Mouse (Mus musculus): ENCODE measurements around the gene Igfals. TPM values are rescaled to one million over a fixed set of nuclear protein-coding genes. Genes with fewer than 3 reads are reported as not detected.

The Igfals gene
- 0.12 and 0.24 TPM in 2 replicates for polyA plus RNA-seq (2016; fragmentation: Nextera tagmentation; extraction: Ambion mirVana)

DNA sequence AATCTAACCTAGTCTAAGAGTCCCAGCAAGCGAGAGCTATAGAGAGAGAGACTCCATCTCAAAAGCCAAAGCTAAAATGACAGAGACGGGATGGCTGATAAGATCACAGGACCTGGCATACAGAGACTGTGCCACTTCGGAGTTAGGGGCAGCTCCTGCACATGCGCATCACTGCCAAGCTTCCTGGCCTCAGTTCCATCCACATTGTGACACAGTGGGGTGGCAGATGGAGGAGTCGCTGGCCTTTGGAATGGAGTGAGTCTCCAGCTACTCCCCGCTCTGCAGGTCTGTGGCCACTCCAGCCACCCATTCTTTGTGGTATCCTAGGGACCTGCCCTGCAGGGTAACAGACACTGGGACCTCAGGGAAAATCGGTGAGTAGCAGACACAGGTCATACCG is at the start of gene Igfals:
Igfals (plus strand) TSS at position 222 of the 400 bp plus-strand sequence.
- H3K27ac ChIP-seq (ENCODE audit: poor library complexity, severe bottlenecking) = no peak within 1 kb of the TSS
- no peak within 1 kb of the TSS for H3K4me2 ChIP-seq
- no peak for ATAC-seq (ENCODE audit: insufficient number of reproducible peaks, low FRiP score)
- no peak within 1 kb of the TSS for H3K4me3 ChIP-seq
- no peaks in the 10 kb centered on the region for H3K9me3 ChIP-seq (replicated peaks)
- peaks cover 29% of the 10 kb centered on the region for H3K36me3 ChIP-seq
- no peaks in the 10 kb centered on the region for H3K27me3 ChIP-seq (replicated peaks)
- H3K9ac ChIP-seq = no peak within 1 kb of the TSS
- 87% methylated on average over 8 of the region's 8 CpGs for WGBS
- no peaks in the 10 kb centered on the region for H3K4me1 ChIP-seq (replicated peaks)

DNA sequence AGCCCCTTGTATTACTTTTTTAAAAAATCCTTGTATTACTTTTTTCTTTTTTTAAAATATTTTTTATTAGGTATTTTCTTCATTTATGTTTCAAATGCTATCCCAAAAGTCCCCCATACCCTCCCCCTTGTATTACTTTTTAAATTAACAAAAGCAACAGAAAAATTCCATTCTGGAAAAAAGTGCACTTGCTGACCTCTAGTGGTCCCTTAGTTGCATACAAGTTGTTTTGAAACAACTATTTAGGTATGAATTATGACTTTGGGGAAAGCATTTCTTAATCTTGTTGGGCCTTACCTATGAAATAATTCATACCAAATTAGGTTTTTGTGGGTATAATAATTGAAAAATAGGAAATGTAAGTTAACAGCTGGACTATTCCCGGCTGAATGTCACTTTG is 48.3 kb upstream of the Igfals start:
- ATAC-seq (ENCODE audit: insufficient number of reproducible peaks, low FRiP score) = no peak
- Histone ChIP-seq H3K9me3 (replicated peaks) (no peaks in the 10 kb centered on the region), H3K4me1 (replicated peaks) (no peaks in the 10 kb centered on the region), H3K27me3 (replicated peaks) (peaks cover 19% of the 10 kb centered on the region), H3K4me3 (no peak overlapping the region), H3K27ac (ENCODE audit: poor library complexity, severe bottlenecking) (no peak overlapping the region), H3K4me2 (no peak overlapping the region), H3K36me3 (no peaks in the 10 kb centered on the region), H3K9ac (no peak overlapping the region)
- 26% methylated on average over 1 of the region's 1 CpGs for WGBS

DNA sequence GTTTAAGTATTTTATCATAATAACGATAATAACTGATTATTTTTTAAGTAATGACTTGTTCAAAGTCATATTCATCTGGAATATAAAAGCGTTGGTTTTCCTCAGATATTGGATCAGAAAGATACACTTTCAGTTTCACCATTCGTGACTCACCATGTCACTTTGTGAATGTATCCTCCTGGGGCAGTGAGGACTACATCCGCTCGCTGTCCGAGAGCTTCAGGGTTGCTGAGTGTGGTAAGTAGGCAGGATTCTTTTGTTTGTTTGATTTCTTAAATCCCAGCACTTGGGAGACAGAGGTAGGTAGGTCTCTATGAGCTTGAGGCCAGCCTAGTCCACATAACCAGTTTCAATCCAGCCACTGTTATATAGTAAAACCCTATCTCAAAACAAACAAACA is 47.6 kb upstream of the Igfals start:
- H3K9ac ChIP-seq = no peak overlapping the region
- H3K36me3 ChIP-seq = no peaks in the 10 kb centered on the region
- no peaks in the 10 kb centered on the region for H3K4me1 ChIP-seq (replicated peaks)
- no peak overlapping the region for H3K27ac ChIP-seq (ENCODE audit: poor library complexity, severe bottlenecking)
- H3K4me3 ChIP-seq = no peak overlapping the region
- H3K9me3 ChIP-seq (replicated peaks) = no peaks in the 10 kb centered on the region
- ATAC-seq (ENCODE audit: insufficient number of reproducible peaks, low FRiP score) = no peak
- WGBS = 44% methylated on average over 6 of the region's 6 CpGs
- H3K4me2 ChIP-seq = no peak overlapping the region
- H3K27me3 ChIP-seq (replicated peaks) = peaks cover 16% of the 10 kb centered on the region

DNA sequence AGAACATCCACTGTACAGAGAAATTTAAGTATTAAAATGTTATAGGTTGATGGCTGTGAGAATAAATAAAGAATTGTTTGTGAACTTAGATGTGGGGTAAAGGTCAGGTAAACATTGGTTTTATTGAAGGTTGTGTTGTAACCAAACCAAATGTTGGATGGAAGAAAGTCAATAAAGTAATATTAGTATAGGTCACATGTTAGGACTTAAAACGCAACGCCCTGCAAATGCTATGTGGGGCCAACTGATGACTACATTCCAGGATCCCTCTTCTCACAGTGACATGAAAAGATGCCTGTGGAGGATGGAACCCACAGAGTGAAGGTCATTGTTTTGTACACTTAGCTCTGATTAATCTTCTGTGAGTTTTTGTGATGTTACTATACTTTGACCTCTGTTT is 46.3 kb upstream of the Igfals start:
- H3K4me1 ChIP-seq (replicated peaks) = no peaks in the 10 kb centered on the region
- 66% methylated on average over 2 of the region's 2 CpGs for WGBS
- H3K36me3 ChIP-seq = no peaks in the 10 kb centered on the region
- no peaks in the 10 kb centered on the region for H3K9me3 ChIP-seq (replicated peaks)
- peaks cover 15% of the 10 kb centered on the region; the same call in 1 of the 2 replicates for H3K27me3 ChIP-seq (replicated peaks)
- H3K4me2 ChIP-seq = no peak overlapping the region
- no peak overlapping the region for H3K27ac ChIP-seq (ENCODE audit: poor library complexity, severe bottlenecking)
- no peak overlapping the region for H3K9ac ChIP-seq
- no peak overlapping the region for H3K4me3 ChIP-seq
- no peak for ATAC-seq (ENCODE audit: insufficient number of reproducible peaks, low FRiP score)

DNA sequence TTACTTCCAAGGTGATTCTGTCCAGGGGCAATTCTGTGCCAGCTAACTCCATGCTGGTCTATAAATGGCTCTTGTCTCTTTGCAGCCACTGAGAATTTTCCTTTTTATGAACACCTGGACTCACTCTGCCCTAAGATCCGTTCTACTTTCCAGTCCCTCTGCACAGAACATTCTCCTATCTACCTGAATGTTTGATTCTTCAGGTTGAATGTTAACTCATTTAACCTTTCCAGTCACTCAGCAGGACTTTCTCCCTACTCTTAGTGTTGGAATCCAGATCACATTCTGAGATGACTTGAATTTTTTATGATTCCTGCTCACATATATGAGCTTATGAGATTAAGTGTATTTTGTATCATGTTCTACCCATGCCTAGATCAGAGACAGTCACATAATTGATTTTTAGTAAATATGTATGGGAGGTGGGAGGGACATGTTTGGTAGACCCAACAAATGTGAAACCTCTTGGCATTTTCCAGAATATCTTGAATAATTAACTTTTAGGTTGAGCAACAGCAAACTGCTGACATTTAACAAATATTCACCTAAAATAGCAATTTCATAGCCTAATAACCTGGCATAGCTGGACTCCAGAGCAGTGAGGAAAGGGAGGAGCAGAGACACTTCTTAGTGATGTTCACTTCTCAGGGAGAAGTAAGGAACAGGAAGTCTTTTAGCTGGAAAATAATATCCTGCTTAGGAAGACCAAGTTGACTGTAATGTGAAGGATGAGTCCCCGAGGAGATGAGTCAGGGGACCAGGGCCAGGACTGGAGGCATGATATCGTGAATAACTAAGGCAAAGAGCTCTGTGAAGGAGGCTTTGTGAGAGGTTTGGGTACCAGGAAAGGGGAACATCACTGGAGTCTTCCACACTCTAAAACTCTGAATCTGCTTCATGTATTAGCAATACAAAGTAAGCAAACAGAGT is 44.2 kb upstream of the Igfals start:
- Histone ChIP-seq H3K9ac (no peak overlapping the region), H3K36me3 (no peaks in the 10 kb centered on the region)
- WGBS = 38% methylated on average over 3 of the region's 3 CpGs

DNA sequence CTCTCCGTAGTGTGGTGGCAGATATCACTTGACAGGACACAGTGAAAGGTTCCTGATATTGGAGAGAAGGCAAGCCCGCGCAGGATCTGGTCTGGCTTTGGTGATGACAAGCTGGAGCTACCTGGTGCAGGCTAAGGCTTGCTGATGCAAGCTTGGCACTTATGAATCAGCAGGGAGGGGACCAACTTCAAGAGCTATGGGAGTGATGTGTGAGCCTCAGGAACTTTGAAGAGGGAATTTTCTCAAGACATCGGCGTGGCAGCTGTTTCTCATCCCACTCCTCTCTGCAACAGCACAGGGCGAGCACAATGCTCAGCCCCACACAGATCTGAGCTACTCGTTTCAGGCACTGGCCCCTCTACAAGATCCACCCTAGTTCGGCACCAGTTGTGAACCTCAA is 26.0 kb upstream of the Igfals start, which contains the start of gene Hagh:
Hagh (plus strand) TSS at position 302 of the 400 bp plus-strand sequence.
- Histone ChIP-seq H3K4me3 (no peak within 1 kb of the TSS), H3K4me2 (no peak within 1 kb of the TSS), H3K27ac (ENCODE audit: poor library complexity, severe bottlenecking) (no peak within 1 kb of the TSS), H3K36me3 (no peaks in the 10 kb centered on the region), H3K9me3 (replicated peaks) (no peaks in the 10 kb centered on the region), H3K4me1 (replicated peaks) (peaks cover 8% of the 10 kb centered on the region), H3K27me3 (replicated peaks) (peaks cover 30% of the 10 kb centered on the region), H3K9ac (no peak within 1 kb of the TSS)
- 51% methylated on average over 8 of the region's 8 CpGs for WGBS
- no peak for ATAC-seq (ENCODE audit: insufficient number of reproducible peaks, low FRiP score)

More for the DNA sequence above, 44.2 kb upstream of the Igfals start:
- ATAC-seq (ENCODE audit: insufficient number of reproducible peaks, low FRiP score) = no peak
- Histone ChIP-seq H3K27me3 (replicated peaks) (peaks cover 27% of the 10 kb centered on the region), H3K4me2 (no peak overlapping the region), H3K4me3 (no peak overlapping the region), H3K9me3 (replicated peaks) (no peaks in the 10 kb centered on the region), H3K27ac (ENCODE audit: poor library complexity, severe bottlenecking) (no peak overlapping the region), H3K4me1 (replicated peaks) (no peaks in the 10 kb centered on the region)

DNA sequence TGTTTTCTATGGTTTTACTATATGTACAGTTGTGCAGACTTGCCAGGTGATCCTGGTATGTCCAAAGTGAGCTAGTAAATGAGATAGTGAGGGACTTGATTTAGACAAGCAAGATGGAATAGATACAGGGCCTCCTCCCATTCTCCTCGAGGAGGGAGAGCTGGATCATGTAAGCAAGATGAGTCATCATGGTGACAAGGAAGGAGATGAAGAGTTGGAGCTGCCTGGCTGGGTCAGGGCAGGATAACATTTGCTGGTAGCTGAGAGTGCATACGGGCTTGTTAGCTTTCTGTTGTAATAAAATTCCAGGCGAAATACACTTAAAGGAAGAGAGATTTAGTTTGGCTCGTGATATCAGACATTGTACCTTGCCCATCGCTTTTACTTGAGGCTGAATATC is 25.5 kb upstream of the Igfals start:
- H3K9me3 ChIP-seq (replicated peaks) = no peaks in the 10 kb centered on the region

DNA sequence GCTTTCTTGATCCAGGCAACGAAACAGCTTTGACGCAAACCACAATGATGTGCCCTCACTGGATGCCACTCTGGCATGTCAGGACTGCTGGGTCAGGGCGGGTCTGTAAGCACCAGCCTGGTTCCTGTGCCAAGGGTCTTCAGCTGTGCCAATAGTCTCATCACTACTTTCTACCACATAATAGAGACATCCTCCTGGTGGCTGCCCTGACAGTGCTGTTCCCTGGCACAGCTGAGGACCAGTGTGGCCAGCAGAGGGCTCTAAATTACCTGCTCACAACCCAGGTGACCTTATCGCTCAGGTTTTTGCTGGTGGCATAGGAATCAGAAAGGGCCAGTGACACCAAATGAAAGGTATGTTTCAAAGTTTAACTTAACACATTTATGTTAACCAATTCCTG is 24.7 kb upstream of the Igfals start:
- 48% methylated on average over 4 of the region's 4 CpGs for WGBS
- no peak for ATAC-seq (ENCODE audit: insufficient number of reproducible peaks, low FRiP score)
- Histone ChIP-seq H3K27ac (ENCODE audit: poor library complexity, severe bottlenecking) (no peak overlapping the region), H3K9ac (no peak overlapping the region), H3K36me3 (no peaks in the 10 kb centered on the region), H3K27me3 (replicated peaks) (peaks cover 30% of the 10 kb centered on the region), H3K4me2 (no peak overlapping the region), H3K4me3 (no peak overlapping the region), H3K9me3 (replicated peaks) (no peaks in the 10 kb centered on the region), H3K4me1 (replicated peaks) (peaks cover 8% of the 10 kb centered on the region)

More for the DNA sequence above, 25.5 kb upstream of the Igfals start:
- Histone ChIP-seq H3K36me3 (no peaks in the 10 kb centered on the region), H3K4me3 (no peak overlapping the region), H3K9ac (no peak overlapping the region), H3K27me3 (replicated peaks) (peaks cover 30% of the 10 kb centered on the region), H3K4me1 (replicated peaks) (peaks cover 8% of the 10 kb centered on the region), H3K27ac (ENCODE audit: poor library complexity, severe bottlenecking) (no peak overlapping the region), H3K4me2 (no peak overlapping the region)
- ATAC-seq (ENCODE audit: insufficient number of reproducible peaks, low FRiP score) = no peak
- WGBS = 48% methylated on average over 5 of the region's 5 CpGs

DNA sequence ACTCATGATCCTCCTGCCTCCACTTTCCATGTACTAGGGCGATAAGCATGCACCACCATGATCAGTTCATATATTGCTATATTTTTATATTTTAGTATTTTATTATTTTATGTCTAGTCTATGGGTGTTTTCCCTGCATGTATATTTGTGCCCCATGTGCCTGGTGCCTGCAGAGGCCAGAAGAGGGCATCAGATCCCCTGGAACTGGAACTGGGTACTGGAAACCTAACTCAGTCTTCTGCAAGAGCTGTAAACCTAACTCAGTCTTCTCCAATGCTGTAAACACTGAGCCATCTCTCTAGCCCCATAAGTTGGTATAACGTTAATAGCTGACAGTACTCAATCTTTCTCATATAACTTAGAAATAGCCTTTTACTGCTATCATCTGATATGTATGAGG is 23.2 kb upstream of the Igfals start:
- H3K36me3 ChIP-seq = no peaks in the 10 kb centered on the region
- no peak overlapping the region for H3K4me3 ChIP-seq
- no peaks in the 10 kb centered on the region for H3K9me3 ChIP-seq (replicated peaks)
- no peak overlapping the region for H3K9ac ChIP-seq
- no peak for ATAC-seq (ENCODE audit: insufficient number of reproducible peaks, low FRiP score)
- no peak overlapping the region for H3K4me2 ChIP-seq
- H3K27me3 ChIP-seq (replicated peaks) = peaks cover 27% of the 10 kb centered on the region
- 47% methylated on average over 2 of the region's 2 CpGs for WGBS
- peaks cover 8% of the 10 kb centered on the region for H3K4me1 ChIP-seq (replicated peaks)
- no peak overlapping the region for H3K27ac ChIP-seq (ENCODE audit: poor library complexity, severe bottlenecking)

DNA sequence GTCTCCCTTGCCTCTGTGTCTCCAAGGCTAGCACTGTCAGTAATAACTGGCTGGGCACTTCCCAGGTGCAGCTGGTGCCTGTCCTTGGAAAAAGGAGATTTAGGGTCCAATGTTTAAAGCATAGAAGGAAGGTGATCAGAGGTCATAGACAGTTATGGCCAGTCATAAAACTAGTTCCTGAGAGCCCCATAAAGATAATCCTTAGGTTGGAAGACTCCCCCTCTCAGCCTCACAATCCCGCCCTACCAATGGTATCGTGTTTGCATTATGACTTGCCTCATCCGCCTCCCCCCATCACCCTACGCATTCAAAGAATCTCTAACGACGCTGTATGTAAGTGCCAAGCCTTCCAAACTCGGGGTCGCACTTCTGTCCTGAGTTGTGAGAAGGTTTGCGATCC is 21.3 kb upstream of the Igfals start:
- Histone ChIP-seq H3K4me1 (replicated peaks) (peaks cover 13% of the 10 kb centered on the region), H3K27ac (ENCODE audit: poor library complexity, severe bottlenecking) (no peak overlapping the region), H3K27me3 (replicated peaks) (peaks cover 18% of the 10 kb centered on the region), H3K4me2 (peak overlapping the region; percentile 19), H3K9ac (no peak overlapping the region), H3K4me3 (no peak overlapping the region), H3K9me3 (replicated peaks) (no peaks in the 10 kb centered on the region), H3K36me3 (no peaks in the 10 kb centered on the region)
- WGBS = 45% methylated on average over 9 of the region's 9 CpGs
- no peak for ATAC-seq (ENCODE audit: insufficient number of reproducible peaks, low FRiP score)

DNA sequence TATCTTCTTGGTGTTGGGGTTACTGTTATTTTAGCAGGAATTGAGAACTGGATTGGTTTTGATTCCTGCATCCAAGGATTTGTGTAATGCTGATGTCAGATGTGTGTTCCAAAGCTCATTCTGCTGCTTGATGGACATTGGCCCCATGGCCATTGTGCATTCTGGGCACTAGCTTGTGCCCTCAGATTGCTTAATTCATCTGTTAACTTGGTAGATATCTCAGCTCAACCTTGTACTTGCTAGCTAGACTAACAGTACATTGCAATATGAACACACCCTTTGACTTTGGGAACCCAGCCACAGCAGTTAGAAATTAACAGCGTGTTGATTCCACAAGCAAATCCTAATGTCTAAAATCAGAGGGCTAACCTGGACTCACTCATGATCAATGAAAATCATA is 18.4 kb upstream of the Igfals start:
- Histone ChIP-seq H3K27me3 (replicated peaks) (peaks cover 14% of the 10 kb centered on the region), H3K4me3 (no peak overlapping the region), H3K36me3 (no peaks in the 10 kb centered on the region), H3K9ac (no peak overlapping the region), H3K27ac (ENCODE audit: poor library complexity, severe bottlenecking) (no peak overlapping the region), H3K9me3 (replicated peaks) (no peaks in the 10 kb centered on the region), H3K4me1 (replicated peaks) (peaks cover 23% of the 10 kb centered on the region), H3K4me2 (peak overlapping the region; percentile 15; the same call in 1 of the 2 replicates)
- 91% methylated on average over 1 of the region's 1 CpGs for WGBS
- no peak for ATAC-seq (ENCODE audit: insufficient number of reproducible peaks, low FRiP score)
